Mouse (Mus musculus) WW6 (cell line): ENCODE data around the gene Plpp2.

Source experiments
- DNase-seq: peaks from one replicate; pipeline ENCODE4 v3.0.0-alpha.2; 2013; ENCODE audit warnings: low read depth, low spot score

The Plpp2 gene

DNA sequence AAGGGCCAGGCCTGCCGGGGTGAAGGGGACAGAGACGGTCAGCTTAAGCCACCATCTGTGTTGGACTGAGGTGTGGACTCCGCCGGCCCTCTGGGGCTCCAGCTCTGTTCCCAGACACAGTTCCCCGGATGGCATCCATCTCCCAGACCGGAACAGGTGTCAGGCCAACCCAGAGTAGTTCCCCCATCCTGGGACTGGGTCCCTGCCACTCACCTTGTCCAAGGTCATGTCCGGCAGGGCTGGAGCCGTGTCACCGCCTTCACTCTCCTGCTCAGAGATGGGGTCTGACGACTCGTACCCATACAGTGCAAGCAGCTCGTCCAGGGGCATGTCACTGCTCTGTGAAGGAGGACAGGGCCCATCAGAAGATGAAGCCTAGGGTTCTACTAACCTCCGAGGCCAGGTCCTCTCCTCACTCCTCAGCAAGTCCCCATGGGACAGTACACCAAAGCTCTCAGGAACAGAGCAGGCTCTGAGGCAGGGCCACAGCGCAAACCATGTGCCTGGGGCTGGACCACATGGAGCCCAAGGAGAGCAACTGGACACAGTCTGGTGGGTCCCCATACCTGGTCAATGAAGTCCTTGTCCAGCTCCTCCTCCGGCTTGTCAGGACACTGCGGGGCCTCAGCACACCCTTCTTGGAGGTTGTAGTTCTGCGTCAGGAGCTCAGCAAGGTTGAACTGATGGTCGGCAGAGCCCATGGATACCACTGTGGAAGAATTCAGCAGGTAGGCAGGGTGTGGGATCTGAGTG, 15.6 kb upstream of the Plpp2 start:
- no peak for DNase-seq

DNA sequence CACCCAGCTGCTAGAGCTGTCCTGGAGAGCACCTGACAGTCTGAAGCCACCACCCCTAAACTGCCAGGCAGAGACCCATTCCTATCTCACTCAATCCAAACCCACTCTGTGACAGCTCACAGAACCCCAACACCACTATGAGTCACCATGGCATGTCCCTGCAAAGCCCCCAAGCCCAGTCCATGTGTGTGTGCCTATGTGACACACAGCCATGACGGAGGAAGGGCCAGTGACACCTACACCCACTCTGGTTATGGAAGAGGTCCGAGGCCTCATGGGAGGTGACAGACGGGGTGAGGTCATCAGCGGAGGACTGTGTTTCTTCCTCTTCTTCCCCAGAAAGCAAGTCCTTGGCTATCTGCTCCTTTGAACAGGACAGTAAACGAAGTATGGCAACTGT, 14.9 kb upstream of the Plpp2 start:
- DNase-seq = no peak

DNA sequence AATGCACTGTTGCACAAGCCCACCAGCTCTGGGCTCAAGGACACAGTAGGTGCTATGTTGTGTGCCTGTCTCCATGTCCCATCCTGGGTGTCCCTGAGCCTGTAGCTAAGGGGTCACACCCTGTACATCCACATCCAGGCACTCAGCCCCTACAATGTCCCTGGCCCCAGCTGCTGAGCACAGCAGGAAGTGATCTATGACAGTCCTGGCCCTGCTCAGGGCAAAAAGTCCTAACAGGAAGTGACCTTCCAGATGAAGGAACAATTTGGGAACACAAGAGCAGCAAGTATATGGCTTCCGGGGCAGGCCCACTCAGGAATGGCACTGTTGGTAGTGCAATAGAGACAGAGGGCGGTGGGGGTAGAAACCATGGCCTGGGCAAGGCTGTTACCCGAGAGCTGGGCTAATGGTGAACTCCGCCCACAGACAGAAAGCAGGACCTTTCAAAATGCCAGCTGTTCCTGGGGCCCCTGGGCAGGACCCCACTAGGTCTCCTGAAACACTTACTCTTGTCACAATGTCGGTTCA, 13.6 kb upstream of the Plpp2 start:
- no peak for DNase-seq

DNA sequence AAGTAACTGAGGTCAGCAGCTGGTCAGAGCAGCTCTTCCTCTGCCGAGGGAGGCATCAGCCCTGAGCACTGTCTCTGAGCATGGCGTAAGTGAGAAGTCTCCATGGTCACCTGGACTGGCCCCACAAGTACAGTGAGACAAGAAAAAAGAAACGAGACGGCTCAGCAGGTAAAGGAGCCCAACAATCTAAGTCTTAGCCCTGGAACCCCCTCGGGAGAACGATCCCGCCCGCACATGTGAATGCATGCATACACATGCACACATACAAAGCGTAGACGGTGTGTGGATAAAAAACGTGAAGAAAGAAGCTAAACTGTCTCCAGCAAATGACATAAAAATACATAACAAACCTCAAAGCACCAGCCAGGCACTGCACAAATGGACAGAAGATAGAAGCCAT, 12.9 kb upstream of the Plpp2 start:
- DNase-seq = no peak

DNA sequence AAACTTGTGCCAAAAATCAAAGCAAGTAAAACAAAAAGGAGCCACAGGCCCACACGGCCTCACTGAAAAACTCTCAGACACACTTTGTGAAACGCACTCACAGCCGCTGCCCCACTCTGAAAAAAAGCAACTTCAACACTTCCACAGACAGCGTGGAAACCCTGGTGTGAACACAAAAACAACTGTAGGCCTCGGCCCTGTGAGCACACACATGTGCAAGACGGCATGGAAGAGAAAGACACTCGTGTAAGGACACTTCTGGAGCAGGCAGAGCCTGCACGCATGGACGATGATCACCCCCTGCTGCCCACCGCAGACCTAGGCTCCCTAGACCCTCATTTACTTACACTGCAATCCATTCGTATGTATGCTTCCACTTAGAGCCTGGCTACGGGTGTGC, 12.3 kb upstream of the Plpp2 start:
- no peak for DNase-seq

DNA sequence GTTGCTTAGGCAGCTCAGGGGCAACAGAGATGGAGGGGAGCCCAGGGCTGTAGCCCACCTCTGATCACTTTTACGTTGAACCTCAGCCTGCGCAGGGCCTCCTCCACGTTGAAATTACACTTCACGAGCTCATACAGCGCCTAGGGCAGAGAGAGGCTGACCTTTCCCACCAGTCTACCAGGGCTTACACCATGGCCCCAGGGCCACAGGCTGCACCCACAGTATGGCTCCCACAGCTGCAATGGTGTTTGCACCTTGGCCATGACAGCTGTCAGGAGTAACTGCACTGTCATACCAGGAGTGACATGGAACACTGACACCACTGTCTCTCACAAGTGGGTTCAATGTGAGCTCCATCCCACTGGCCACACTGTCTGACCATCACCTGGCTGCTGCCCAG, 11.0 kb upstream of the Plpp2 start:
- DNase-seq = no peak

DNA sequence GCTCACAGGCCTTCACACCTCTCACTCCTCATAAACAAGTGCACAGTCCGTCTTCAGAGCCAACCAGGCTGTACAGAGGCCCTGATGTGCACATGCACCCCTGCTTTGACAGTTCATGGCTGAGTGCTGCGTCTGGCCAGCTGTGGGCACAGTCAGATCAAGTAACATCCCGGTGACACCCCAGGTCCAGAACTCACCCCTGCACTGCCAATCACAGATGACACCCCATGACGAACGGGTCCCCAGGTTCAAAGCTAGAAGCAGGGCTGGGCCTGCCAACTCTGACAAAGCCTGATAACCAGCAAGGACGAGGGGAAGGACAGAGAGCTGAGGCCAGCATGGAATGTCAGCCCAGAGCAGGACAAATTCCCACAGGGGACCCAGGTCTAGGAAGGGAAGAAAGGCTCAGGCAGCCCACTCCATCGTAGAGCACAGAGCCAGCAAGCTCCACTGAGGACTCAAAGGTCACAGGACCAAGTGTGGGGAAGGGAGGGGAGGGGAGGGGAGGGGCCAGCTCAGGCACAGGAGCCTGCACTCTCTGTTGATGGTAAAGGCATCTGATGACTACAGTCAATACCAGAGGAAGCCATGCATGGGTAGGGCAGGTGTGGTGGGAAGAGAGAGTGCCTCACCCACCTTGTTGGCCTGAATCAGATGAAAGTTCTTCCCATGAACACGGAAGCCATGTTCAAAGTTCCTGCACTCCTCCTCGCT, 10.4 kb upstream of the Plpp2 start:
- DNase-seq = no peak

DNA sequence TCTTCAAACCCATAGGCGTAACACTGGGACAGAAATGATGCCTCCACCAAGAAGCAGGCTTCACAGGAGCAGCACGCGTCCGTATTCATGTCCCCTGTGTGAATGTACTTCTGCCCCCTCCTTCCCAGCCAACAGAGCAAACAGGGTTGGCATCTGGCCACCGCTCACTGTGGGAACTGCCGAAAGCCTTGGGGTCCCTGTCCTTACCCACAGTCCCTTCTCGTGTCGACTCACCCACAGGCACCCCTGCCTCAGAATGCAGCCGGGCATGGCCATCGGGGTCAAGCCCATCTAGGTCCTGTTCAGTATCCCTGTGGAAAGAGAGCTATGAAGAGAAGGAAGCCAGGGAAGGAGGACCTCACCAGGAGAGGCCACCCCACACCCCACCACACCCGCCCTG, 8.6 kb upstream of the Plpp2 start:
- no peak for DNase-seq

DNA sequence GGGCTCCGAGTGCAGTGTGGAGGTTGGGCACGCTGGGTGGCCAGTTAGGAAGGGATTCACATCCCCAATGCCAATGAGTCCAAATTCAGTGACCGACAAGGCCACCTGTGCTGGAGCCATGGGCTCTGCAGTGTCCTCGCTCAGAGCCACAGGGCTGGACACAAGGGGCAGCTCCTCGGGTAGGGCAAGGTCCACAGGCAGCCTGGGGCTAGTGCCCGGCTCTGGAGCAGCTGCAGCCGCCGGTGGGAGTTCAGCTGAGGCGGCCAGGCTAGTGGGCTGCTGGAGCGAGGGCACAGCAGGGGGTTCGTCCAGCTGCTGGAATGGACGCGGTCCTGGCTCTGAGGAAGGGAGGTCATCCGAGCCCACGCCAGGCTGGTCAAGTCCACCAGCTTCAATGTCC, 7.9 kb upstream of the Plpp2 start:
- DNase-seq = no peak

DNA sequence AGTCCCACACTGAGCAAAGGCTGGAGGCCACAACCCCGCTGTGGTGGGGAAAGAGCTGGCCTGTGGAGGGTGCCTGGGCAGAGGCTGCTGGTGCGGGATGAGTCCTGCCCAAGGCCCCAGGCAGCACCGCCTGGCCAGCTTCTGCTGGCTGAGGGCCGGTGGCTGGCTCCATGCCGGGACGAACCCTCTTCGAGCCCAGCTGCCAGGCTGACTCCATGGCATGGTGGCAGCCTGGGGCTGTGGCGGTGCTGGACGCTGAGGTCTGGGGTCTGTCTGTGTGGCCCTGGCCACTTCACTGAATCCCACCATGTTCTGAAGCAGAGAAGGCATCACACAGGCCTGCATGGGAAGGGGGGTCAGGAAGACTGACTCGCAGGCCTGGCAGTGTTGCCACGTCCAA, 7.2 kb upstream of the Plpp2 start:
- no peak for DNase-seq

DNA sequence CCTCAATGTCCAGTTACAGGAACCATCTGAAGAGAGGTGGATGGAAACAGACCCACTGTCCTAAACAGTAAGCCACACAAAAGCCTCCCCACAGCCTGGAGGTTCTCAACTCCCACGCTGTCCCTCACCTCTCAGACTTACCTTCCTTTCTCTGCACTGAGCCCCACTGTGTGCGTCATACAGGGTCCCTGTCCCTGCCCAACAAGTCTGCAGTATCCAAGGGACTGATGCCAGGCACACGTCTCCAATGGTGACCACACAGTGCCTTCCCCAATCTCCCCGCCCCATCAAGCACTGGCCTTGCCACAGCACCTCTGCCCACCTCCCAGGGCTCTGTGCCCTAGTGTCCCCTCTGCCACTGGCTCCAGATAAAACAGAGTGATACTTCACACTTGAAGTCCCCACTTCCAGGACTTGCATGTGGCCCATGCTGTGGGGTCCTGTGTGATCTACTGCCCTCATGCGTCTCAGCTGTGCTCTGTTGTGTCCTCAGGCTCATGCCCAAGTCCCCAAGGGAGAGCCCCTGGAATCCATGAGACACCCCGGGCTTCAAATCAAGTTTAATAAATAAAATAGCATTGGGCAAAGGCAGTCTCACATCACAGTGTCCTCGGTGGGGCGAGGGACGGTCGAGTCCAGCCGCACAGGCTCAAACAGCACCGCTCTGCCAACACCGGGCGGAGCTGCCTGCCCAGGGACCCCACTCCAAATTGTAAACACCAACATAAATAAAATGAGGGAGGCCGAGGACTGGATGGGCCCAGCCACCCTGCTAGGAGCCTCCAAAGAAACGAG, 6.3 kb upstream of the Plpp2 start:
- no peak for DNase-seq

DNA sequence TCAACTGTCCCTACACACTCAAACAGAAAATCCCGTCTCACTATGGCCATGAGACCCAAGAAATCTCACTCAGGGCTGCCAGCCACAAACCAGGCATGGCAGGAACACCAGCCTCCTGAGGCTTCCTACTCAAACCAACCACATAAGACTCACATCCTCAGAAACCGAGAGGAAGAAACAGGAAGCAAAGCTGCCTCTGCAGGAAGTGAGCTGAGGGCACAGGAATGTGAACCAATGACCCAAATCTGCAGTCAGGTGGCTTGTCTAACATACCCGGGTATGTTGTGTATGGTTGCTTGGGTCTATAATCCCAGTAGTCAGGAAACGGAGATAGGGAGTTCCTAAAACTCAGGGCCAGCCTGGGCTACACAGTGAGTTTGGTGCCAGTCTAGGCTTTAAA, 5.3 kb upstream of the Plpp2 start:
- DNase-seq = no peak

DNA sequence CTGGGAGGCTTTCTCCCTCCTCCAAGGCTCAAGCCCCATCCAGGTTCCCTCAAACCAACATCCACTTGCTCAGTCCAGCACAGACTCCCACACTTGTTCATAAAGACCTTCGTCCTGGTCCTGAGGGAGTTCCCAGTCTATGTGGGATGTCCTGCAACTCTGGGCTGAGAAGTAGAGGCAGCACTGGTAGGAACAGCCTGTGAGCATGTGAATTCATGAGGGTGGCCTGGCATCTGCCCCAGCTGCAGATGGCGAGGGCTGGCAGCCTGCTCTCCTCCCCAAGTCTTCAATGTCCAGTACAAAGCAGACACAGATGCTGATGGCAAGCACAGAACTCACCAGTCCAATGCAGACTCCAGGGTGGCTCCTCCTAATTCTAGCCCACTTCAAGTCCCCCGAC, 4.7 kb upstream of the Plpp2 start:
- no peak for DNase-seq

DNA sequence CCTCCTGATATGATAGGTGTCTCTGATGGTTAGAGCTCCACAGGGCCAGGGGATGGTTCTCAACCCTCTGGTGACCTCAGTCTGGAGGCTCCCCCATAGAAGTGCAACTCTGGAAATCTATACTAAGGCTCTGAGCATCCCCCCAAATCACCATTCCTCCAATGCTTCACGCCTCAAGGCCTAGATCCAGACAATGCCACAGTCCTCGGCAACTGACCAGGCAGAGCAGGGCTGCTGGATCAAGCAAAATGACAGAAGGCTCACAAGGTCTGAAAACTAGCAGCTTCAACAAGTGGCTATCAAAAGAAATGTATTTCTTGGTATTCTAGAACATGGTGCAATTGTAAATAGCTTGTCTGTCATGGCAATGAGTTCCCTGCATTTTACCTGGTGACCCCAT, 4.2 kb upstream of the Plpp2 start:
- DNase-seq = no peak

DNA sequence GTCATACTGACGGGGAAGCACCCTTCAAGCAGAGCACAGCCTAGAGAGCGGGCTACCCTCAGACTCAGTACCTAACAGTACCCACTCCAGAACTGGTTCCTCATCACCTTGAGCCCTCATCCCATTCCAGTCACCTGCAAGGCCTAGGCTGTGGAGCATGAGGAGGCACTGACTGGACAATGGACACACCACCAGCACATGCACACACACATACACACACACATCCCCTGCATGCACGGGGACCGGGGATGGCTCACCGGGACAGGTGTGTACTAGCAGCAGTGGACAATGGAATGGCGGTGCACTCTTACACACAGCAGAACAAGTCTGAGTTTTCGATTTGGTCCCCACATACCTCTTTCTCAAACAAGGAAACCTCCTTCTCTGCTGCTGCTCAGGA, 3.7 kb upstream of the Plpp2 start:
- no peak for DNase-seq

DNA sequence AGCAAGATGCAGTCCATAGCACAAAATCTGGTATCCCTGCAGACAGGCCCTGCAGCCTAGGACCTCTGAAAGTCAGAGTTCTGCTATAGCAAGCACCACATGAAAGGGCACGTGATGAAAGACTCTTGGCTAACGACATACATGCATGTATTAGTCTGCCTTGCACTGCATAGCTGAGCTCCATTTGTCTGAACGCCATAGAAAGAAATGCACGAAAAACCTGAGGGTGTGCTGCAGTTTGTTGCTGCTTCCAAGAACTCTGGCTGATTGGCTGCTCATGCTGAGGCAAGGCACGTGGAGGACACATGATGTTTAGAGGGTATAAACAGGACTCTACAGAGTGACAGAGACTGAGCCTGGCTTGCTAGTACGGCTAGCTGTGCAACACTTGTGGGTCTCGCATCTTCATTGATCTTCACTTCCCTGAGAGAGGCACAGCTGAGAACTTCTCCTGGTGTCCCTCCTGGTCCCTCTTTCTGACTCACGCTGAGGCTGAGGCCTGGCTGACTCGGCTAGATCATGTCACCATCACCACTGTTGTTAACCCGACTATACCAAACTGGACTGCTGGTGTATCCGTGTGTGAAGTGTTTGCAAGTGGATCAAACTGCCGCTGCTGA, 3.0 kb upstream of the Plpp2 start:
- DNase-seq = no peak

DNA sequence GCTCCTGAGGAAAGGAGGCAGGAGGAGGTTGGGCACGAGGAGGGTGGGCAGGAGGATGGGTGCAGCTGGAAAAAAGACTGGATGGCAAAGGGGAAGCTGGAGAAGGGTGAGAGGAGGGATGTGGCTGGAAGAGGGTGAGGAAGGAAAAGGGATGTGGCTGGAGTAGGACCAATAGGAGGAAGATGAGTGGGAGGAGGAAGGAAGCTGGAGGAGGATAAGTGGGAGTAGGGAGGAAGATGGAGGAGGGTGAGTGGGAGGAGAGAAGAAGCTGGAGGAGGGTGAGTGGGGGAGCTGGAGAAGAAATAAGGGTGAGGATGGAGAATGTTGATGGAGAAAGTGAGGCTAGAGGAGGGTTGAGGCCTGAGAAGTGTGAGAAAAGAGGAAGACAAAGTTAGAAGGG, 1.8 kb upstream of the Plpp2 start:
- DNase-seq = no peak

DNA sequence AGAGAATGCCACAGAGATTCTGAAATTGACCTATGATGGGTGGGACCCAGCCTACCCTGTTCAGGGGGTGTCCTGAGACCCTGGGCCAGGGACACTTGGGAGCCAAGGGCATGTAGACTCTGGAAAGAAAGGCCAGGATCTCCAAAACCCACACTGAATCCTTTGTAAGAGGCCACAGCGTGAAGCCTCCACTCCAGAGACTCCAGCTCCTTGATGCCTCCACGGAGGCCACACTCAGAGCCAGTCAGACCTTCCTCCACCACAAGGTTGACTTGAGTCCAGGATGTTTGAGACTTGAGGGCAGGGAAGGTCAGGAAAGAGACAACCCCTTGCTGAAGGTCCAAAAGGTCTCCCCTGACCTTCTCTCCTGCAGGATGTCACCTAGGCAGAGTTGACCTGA, 830 bp upstream of the Plpp2 start:
- no peak for DNase-seq

DNA sequence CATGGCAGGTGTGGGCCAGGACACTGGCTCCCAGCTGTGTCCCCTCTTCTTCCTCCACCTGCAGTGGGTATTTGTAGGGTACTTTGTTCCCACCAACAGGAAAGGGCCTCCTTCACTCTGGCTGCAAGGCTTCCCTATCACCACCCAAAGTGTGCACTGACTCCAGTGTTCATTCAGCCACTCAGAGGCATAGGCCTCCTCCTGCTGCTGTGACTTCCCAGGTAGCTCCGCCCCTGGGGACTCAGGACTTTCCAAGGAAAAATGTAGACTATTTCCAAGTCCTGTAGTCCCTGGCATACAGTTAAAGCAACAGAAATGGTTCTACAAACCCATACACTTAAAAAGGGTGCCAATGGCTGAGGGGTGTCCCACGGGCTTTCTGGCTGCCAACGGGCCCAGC, 918 bp downstream of the Plpp2 start:
- DNase-seq = no peak

DNA sequence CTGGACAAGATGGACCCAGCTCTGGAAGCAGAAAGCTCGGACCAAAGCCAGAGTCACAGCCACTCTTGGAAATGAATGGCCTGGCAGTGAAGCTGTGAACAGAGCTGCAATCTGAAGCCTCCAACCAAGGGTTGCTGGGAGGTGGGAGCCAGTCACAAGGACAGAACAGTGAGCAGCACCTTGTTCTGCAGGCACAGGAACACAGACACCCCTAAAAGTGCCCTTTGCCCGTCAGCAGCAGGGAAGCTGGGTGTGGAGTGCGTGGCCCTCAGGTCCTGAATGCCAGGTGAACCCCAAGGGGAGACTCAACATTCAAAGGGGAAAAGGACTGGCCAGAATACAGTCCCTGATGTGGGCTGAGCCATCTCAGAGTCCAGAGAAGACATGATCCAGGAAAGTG, 2.0 kb downstream of the Plpp2 start:
- DNase-seq = no peak

DNA sequence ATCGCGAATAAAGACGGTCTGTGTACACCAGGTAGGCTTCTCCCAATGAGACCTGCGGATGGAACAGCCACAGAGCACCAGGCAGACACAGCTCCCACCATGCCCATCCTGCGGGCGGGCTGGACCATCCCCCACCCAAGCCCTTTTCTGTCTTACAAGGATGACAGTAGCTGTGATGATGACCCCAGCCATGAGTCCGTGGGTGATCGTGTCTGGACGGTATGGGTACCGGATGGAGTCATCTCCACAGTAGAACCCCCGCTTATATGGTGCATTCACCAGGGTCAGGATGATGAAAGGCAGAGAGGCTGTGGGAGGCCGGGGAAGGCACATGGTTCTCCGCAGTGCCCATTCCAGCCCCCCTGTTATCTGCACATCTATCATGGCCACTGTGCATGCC, 2.9 kb downstream of the Plpp2 start:
- DNase-seq = no peak

DNA sequence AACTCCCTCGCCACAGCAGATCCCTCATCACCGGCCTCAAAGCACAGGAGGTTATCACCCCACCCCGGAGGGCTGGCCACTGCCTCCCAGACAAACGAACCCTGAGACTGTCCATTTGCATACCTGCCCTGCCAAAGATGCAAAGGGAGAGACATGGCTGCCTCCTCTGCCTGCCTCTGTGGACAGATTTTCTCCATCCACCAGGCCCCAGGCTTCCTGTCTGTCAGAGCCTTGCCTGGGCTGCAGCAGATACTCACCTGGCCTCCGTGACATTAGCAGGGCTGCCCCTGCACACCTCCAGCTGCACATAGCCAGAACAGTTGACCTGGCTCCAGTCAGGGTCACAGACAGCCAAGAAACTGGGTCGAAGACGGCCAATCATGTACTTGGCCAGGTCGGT, 3.4 kb downstream of the Plpp2 start:
- DNase-seq = no peak
